Mouse (Mus musculus) layer of hippocampus, postnatal 10 days (tissue): Measurements from ENCODE around the gene Fcamr. TPM values are rescaled to one million over a fixed set of nuclear protein-coding genes. Genes with fewer than 3 reads are reported as not detected.

ENCODE experiments used
- DNase-seq, 2 experiments: peaks; one replicate each; pipeline ENCODE4 v3.0.0; 2021; ENCODE audit warnings: low spot score in 2 of 2
- total RNA-seq, 2 experiments: library from RNA; stranded (reverse); gene quantifications; 2 replicates each; pipeline ENCODE4 v1.2.3; 2021

Fcamr gene
- total RNA-seq, 2 experiments from 2014 or later, result not detected

GRCm38 (mm10) chr1:130849530-130850214, 49.0 kb downstream of the Fcamr start:
- DNase-seq, result no peak

DNA sequence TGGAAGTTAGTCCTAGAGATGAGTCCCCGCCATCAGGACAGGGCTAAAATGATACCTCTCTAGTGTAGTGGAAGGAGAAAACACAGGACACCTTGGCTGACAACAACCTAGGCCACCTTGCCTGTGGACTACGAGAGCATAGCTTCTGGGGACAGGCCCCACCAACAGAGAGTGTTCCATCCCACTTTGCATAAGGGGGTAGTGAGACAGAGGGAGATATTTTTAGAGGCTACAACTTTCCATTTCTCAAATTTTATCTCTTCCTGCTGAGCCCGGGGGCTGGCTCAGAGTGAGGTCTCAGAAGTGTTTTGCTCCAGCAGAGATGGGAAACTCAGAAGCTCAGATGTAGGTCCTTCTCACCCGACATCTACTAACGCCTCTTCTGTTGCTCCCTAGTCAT, 49.7 kb downstream of the Fcamr start:
- DNase-seq, result no peak

DNA sequence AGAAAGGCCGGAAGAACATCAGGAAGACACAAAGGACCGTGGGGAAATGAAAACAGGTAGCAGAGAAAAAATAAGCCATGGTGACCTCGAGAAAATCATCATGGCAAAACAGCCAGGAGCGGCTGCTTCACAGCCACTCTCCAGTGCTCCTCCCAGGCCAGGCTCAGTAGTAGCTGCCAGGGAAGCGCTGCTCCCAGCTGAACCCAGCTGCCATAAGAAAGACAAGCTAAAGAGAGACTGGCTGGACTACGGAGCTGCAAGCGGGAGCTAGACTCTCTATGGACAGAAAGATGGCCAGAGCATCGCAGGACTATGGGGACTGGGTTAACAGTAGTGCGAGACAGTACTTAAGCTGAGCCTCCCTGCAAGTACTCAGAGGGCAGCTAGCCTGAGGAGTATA, 54.1 kb downstream of the Fcamr start:
- no peak for DNase-seq

GRCm38 (mm10) chr1:130855723-130856122, 55.0 kb downstream of the Fcamr start:
- DNase-seq, result no peak

DNA sequence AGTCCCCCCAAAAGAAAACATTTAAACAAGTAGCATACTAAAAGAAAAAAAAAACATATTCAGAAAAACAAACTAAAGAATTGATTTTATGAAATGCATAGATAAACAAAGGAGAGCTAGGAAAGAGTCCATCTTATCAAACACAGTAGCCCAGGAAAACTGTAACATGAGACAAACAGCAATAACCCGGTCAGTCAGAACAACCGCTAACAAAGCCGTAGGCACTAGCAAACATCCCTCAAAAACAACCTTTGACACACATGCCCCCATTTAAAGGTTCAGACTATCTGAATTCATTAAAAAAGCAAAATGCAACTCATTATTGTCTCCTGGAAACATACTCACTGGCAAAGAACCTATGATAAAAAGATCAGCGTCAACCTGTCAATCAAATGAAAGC, 56.8 kb downstream of the Fcamr start:
- no peak for DNase-seq

GRCm38 (mm10) chr1:130864238-130864637, 63.5 kb downstream of the Fcamr start:
- no peak for DNase-seq

Other genes starting within 250 kb of the Fcamr start
- gene Zp3r, start 171.3 kb upstream of the Fcamr start, total RNA-seq, result not detected
- gene C4bp, start 139.3 kb upstream of the Fcamr start, total RNA-seq, result 1 to 10 TPM; 1.1 to 1.2 TPM
- gene Gm29427, start 85.1 kb upstream of the Fcamr start, total RNA-seq, result not detected
- 10 to 100 TPM; 10.6 to 10.7 TPM for gene Yod1, start 83.6 kb upstream of the Fcamr start, total RNA-seq
- gene Pfkfb2, start 71.6 kb upstream of the Fcamr start, total RNA-seq, result 10 to 100 TPM; 49.8 to 51.9 TPM
- under 1 TPM; 0.91 to 0.98 TPM for gene AA986860, start 68.9 kb upstream of the Fcamr start, total RNA-seq
- gene Pigr, start 25.8 kb downstream of the Fcamr start, total RNA-seq, result not detected
- not detected for gene Fcmr, start 64.8 kb downstream of the Fcamr start, total RNA-seq
- gene Il24, start 86.6 kb downstream of the Fcamr start, total RNA-seq, result not detected
- not detected for gene Il20, start 110.5 kb downstream of the Fcamr start, total RNA-seq
- not detected for gene Il19, start 139.2 kb downstream of the Fcamr start, total RNA-seq
- gene Il10, start 218.9 kb downstream of the Fcamr start, total RNA-seq, result not detected